Mouse (Mus musculus): ENCODE measurements at regions not wholly inside any gene's neighbourhood (a gene's known extent, or its start where the extent isn't known, plus 50 kb on each side); places are given as distances from the start of the nearest gene placed in this dataset.

- TF ChIP-seq CTCF (IDR thresholded peaks at IDR 0.05; ENCODE audit: extremely low read depth, insufficient read depth, insufficient read length, insufficient replicate concordance) (no peak), POLR2A (IDR thresholded peaks at IDR 0.05; ENCODE audit: low read depth, low read length) (no peak)
Measured at GRCm38 (mm10) chr2:74032177-74033021, 121.3 kb upstream of the Atp5g3 start.
